Mouse (Mus musculus): ENCODE measurements at regions not wholly inside any gene's neighbourhood (a gene's known extent, or its start where the extent isn't known, plus 50 kb on each side); places are given as distances from the start of the nearest gene placed in this dataset.
"Not testable (repeated sequence)": the region's sequence is repeated elsewhere in the genome, so short reads cannot be mapped to it uniquely, and the experiment has no call there.

GRCm38 (mm10) chr12:90664436-90664835 lies 73.8 kb downstream of the Dio2 start:
- DNase-seq (ENCODE audit: low spot score in 2 of 2), result no peak

GRCm38 (mm10) chr12:90645452-90645851 lies 92.8 kb downstream of the Dio2 start:
- DNase-seq (ENCODE audit: low spot score in 2 of 2), result no peak

- DNase-seq (ENCODE audit: low spot score in 2 of 2), result no peak
Observed at GRCm38 (mm10) chr12:90643891-90644290, 94.3 kb downstream of the Dio2 start.

- peak in 1 of 2 experiments; percentile 5 for DNase-seq (ENCODE audit: low spot score in 2 of 2)
Observed at GRCm38 (mm10) chr12:90624856-90625255, 113.4 kb downstream of the Dio2 start.

GRCm38 (mm10) chr12:90623426-90623825 lies 114.8 kb downstream of the Dio2 start:
- no peak for DNase-seq (ENCODE audit: low spot score in 2 of 2)

GRCm38 (mm10) chr12:90608810-90609209 lies 129.4 kb downstream of the Dio2 start:
- DNase-seq (ENCODE audit: low spot score in 2 of 2), result no peak

- DNase-seq (ENCODE audit: low spot score in 2 of 2), result peak in 1 of 2 experiments; percentile 5
Observed at GRCm38 (mm10) chr12:90607894-90608293, 130.3 kb downstream of the Dio2 start.

GRCm38 (mm10) chr12:90580006-90580405 lies 158.2 kb downstream of the Dio2 start:
- DNase-seq (ENCODE audit: low spot score in 2 of 2), result no peak

GRCm38 (mm10) chr12:90576103-90576502 lies 162.1 kb downstream of the Dio2 start:
- no peak for DNase-seq (ENCODE audit: low spot score in 2 of 2)

- DNase-seq (ENCODE audit: low spot score in 2 of 2), result no peak
Observed at GRCm38 (mm10) chr12:90571907-90572306, 166.3 kb downstream of the Dio2 start.

GRCm38 (mm10) chr12:90571506-90571905 lies 166.7 kb downstream of the Dio2 start:
- no peak for DNase-seq (ENCODE audit: low spot score in 2 of 2)

- DNase-seq (ENCODE audit: low spot score in 2 of 2), result peak in 1 of 2 experiments; percentile 2
Observed at GRCm38 (mm10) chr12:90566349-90566748, 171.9 kb downstream of the Dio2 start.

- DNase-seq (ENCODE audit: low spot score in 2 of 2), result no peak
Observed at GRCm38 (mm10) chr12:90565051-90565450, 173.2 kb downstream of the Dio2 start.

GRCm38 (mm10) chr12:90564594-90564993 lies 173.6 kb downstream of the Dio2 start:
- DNase-seq (ENCODE audit: low spot score in 2 of 2), result not testable (repeated sequence)

- DNase-seq (ENCODE audit: low spot score in 2 of 2), result no peak
Observed at GRCm38 (mm10) chr12:90542361-90542760, 195.9 kb downstream of the Dio2 start.

Measured in gastrocnemius, adult 8-10 months (tissue).